Mouse (Mus musculus) testis, postnatal 14 days (tissue): ENCODE data around the gene Gm14406.
"Not testable (repeated sequence)": the region's sequence is repeated elsewhere in the genome, so short reads cannot be mapped to it uniquely, and the experiment has no call there.

Experiments used
- DNase-seq: peaks from one replicate; pipeline ENCODE4 v3.0.0; 2021; ENCODE audit warnings: low spot score

Gm14406 gene

GRCm38 (mm10) chr2:177577998-177578397 lies at the start of gene Gm14406:
Gm14406 (minus strand) TSS chr2:177578210.
- not testable (repeated sequence) for DNase-seq

GRCm38 (mm10) chr2:177575141-177575540 lies 2.9 kb downstream of the Gm14406 start:
- not testable (repeated sequence) for DNase-seq

- DNase-seq = not testable (repeated sequence)
Measured at GRCm38 (mm10) chr2:177559365-177559764, 18.6 kb downstream of the Gm14406 start.

GRCm38 (mm10) chr2:177555261-177555660 lies 22.7 kb downstream of the Gm14406 start:
- peak; percentile 33 for DNase-seq

GRCm38 (mm10) chr2:177537717-177538116 lies 40.3 kb downstream of the Gm14406 start:
- not testable (repeated sequence) for DNase-seq

- not testable (repeated sequence) for DNase-seq
Measured at GRCm38 (mm10) chr2:177537141-177537540, 40.9 kb downstream of the Gm14406 start.

- DNase-seq = no peak
Measured at GRCm38 (mm10) chr2:177535876-177536275, 42.1 kb downstream of the Gm14406 start.

- not testable (repeated sequence) for DNase-seq
Measured at GRCm38 (mm10) chr2:177524171-177524570, 53.8 kb downstream of the Gm14406 start.

GRCm38 (mm10) chr2:177523674-177524073 lies 54.3 kb downstream of the Gm14406 start:
- not testable (repeated sequence) for DNase-seq

GRCm38 (mm10) chr2:177523061-177523460 lies 54.9 kb downstream of the Gm14406 start:
- DNase-seq = no peak

GRCm38 (mm10) chr2:177520035-177520434 lies 58.0 kb downstream of the Gm14406 start:
- no peak for DNase-seq
